Mouse (Mus musculus) midbrain, embryonic 15.5 days (tissue): Measurements from ENCODE around the gene Coa4. TPM values are rescaled to one million over a fixed set of nuclear protein-coding genes. Genes with fewer than 3 reads are reported as not detected.

Experiments
- ATAC-seq: fragments of 200-750 bp; cut with Nextera tagmentation; replicated peaks from 2 replicates; pipeline ENCODE4 v1.8.0; 2017; ENCODE audit warnings: moderate TSS enrichment
- H3K27ac ChIP-seq: fragments of 300-500 bp; sonication (generic); 2 replicates; pipeline ENCODE4 v1.5.1; 2015; ENCODE audit warnings: mild to moderate bottlenecking, inconsistent platforms
- H3K27me3 ChIP-seq: fragments of 300-500 bp; sonication (generic); replicated peaks from 2 replicates; pipeline ENCODE4 v1.6.1; 2015; ENCODE audit warnings: inconsistent platforms
- H3K36me3 ChIP-seq: fragments of 300-500 bp; sonication (generic); replicated peaks from 2 replicates; pipeline ENCODE4 v1.6.1; 2015; ENCODE audit warnings: inconsistent platforms
- H3K4me1 ChIP-seq: fragments of 300-500 bp; sonication (generic); 2 replicates; pipeline ENCODE4 v1.6.1; 2015; ENCODE audit warnings: inconsistent platforms
- H3K4me2 ChIP-seq: fragments of 300-500 bp; sonication (generic); 2 replicates; pipeline ENCODE4 v1.6.1; 2015; ENCODE audit warnings: inconsistent platforms, mild to moderate bottlenecking, moderate library complexity
- H3K4me3 ChIP-seq: fragments of 300-500 bp; sonication (generic); 2 replicates; pipeline ENCODE4 v1.5.1; 2015; ENCODE audit warnings: mild to moderate bottlenecking, inconsistent platforms
- H3K9ac ChIP-seq: fragments of 300-500 bp; sonication (generic); 2 replicates; pipeline ENCODE4 v1.6.1; 2015; ENCODE audit warnings: mild to moderate bottlenecking, inconsistent platforms
- H3K9me3 ChIP-seq: fragments of 300-500 bp; sonication (generic); 2 replicates; pipeline ENCODE4 v1.6.1; 2016; ENCODE audit warnings: inconsistent platforms
- WGBS: fragments of 180-500 bp; shearing (Covaris S2); methylation state at CpG from one replicate; pipeline ENCODE4 v1.1.7; 2015; ENCODE audit warnings: mixed read lengths; 5-methylcytosine and 5-hydroxymethylcytosine counted together
- polyA plus RNA-seq: library from polyadenylated mRNA; unstranded; fragments of >200 nt; fragmentation: Nextera tagmentation; extraction: Ambion mirVana; gene quantifications from 2 replicates; pipeline ENCODE4 v1.2.1, GENCODE M21; 2015

Gene Coa4
- polyA plus RNA-seq, 1 experiment from 2014 or later, result 15.5 TPM

GRCm38 (mm10) chr7:100514573-100514972 lies 22.3 kb upstream of the Coa4 start, which contains the start of gene Dnajb13:
TSS of gene Dnajb13 (minus strand) at chr7:100514960.
- Histone ChIP-seq H3K4me3 (no peak within 1 kb of the TSS), H3K9ac (no peak within 1 kb of the TSS), H3K4me2 (peak within 1 kb of the TSS; percentile 4), H3K36me3 (no peaks in the 10 kb centered on the region), H3K27me3 (no peaks in the 10 kb centered on the region), H3K27ac (no peak within 1 kb of the TSS), H3K9me3 (no peaks in the 10 kb centered on the region), H3K4me1 (0 out of 2 replicates have a peak, but pooled peaks cover 3% of the 10 kb centered on the region)
- peak; percentile 60 for ATAC-seq
- 45% methylated on average over 11 of the region's 11 CpGs for WGBS

- Histone ChIP-seq H3K4me1 (no peaks in the 10 kb centered on the region), H3K27ac (no peak overlapping the region), H3K9me3 (no peaks in the 10 kb centered on the region), H3K9ac (no peak overlapping the region), H3K4me3 (no peak overlapping the region), H3K4me2 (no peak overlapping the region), H3K27me3 (no peaks in the 10 kb centered on the region), H3K36me3 (no peaks in the 10 kb centered on the region)
- ATAC-seq, result no peak
- WGBS, result 70% methylated on average over 7 of the region's 7 CpGs
Measured at GRCm38 (mm10) chr7:100520204-100520603, 16.7 kb upstream of the Coa4 start.

- no peak overlapping the region for H3K4me3 ChIP-seq
- WGBS, result 24% methylated on average over 10 of the region's 10 CpGs
- H3K4me1 ChIP-seq, result no peaks in the 10 kb centered on the region
- H3K4me2 ChIP-seq, result no peak overlapping the region
- no peaks in the 10 kb centered on the region for H3K9me3 ChIP-seq
- no peak overlapping the region for H3K9ac ChIP-seq
- H3K27ac ChIP-seq, result no peak overlapping the region
- no peaks in the 10 kb centered on the region for H3K27me3 ChIP-seq
- H3K36me3 ChIP-seq, result no peaks in the 10 kb centered on the region
- ATAC-seq, result peak; percentile 66; the same call in 1 of the 2 replicates
Measured at GRCm38 (mm10) chr7:100520663-100521285, 16.1 kb upstream of the Coa4 start.

GRCm38 (mm10) chr7:100522222-100522621 lies 14.6 kb upstream of the Coa4 start:
- Histone ChIP-seq H3K36me3 (no peaks in the 10 kb centered on the region), H3K9me3 (no peaks in the 10 kb centered on the region), H3K4me3 (no peak overlapping the region), H3K4me2 (no peak overlapping the region), H3K4me1 (no peaks in the 10 kb centered on the region), H3K9ac (no peak overlapping the region), H3K27me3 (no peaks in the 10 kb centered on the region), H3K27ac (no peak overlapping the region)
- ATAC-seq, result no peak
- WGBS, result 75% methylated on average over 3 of the region's 3 CpGs

GRCm38 (mm10) chr7:100524669-100525068 lies 12.2 kb upstream of the Coa4 start:
- Histone ChIP-seq H3K4me1 (no peaks in the 10 kb centered on the region), H3K27me3 (no peaks in the 10 kb centered on the region), H3K27ac (no peak overlapping the region), H3K9ac (no peak overlapping the region), H3K9me3 (no peaks in the 10 kb centered on the region), H3K36me3 (no peaks in the 10 kb centered on the region), H3K4me3 (no peak overlapping the region), H3K4me2 (no peak overlapping the region)
- ATAC-seq, result no peak
- 75% methylated on average over 8 of the region's 8 CpGs for WGBS

- Histone ChIP-seq H3K27ac (no peak overlapping the region), H3K36me3 (no peaks in the 10 kb centered on the region), H3K4me3 (no peak overlapping the region), H3K9me3 (no peaks in the 10 kb centered on the region), H3K4me2 (no peak overlapping the region), H3K27me3 (no peaks in the 10 kb centered on the region), H3K4me1 (no peaks in the 10 kb centered on the region), H3K9ac (no peak overlapping the region)
- ATAC-seq, result no peak
- 93% methylated on average over 5 of the region's 5 CpGs for WGBS
Measured at GRCm38 (mm10) chr7:100530766-100531165, 6.1 kb upstream of the Coa4 start.

- Histone ChIP-seq H3K36me3 (no peaks in the 10 kb centered on the region), H3K4me3 (no peak overlapping the region), H3K9me3 (no peaks in the 10 kb centered on the region), H3K27ac (no peak overlapping the region), H3K27me3 (no peaks in the 10 kb centered on the region), H3K4me2 (no peak overlapping the region), H3K9ac (no peak overlapping the region), H3K4me1 (peaks cover 9% of the 10 kb centered on the region)
- no peak for ATAC-seq
- WGBS, result 82% methylated on average over 2 of the region's 2 CpGs
Measured at GRCm38 (mm10) chr7:100533503-100533902, 3.4 kb upstream of the Coa4 start.

- no peak for ATAC-seq
- WGBS, result 84% methylated on average over 3 of the region's 3 CpGs
- no peak overlapping the region for H3K4me3 ChIP-seq
- H3K27ac ChIP-seq, result no peak overlapping the region
- no peak overlapping the region for H3K4me2 ChIP-seq
- peaks cover 9% of the 10 kb centered on the region for H3K4me1 ChIP-seq
- H3K9ac ChIP-seq, result no peak overlapping the region
- no peaks in the 10 kb centered on the region for H3K27me3 ChIP-seq
- H3K9me3 ChIP-seq, result no peaks in the 10 kb centered on the region
- H3K36me3 ChIP-seq, result peaks cover 3% of the 10 kb centered on the region
Measured at GRCm38 (mm10) chr7:100534216-100534615, 2.7 kb upstream of the Coa4 start.

GRCm38 (mm10) chr7:100535831-100536230 lies 1.0 kb upstream of the Coa4 start:
- WGBS, result 93% methylated on average over 2 of the region's 2 CpGs

GRCm38 (mm10) chr7:100537519-100537902 lies 640 bp downstream of the Coa4 start:
- Histone ChIP-seq H3K36me3 (peaks cover 11% of the 10 kb centered on the region), H3K27me3 (no peaks in the 10 kb centered on the region), H3K4me3 (peak overlapping the region; percentile 58), H3K4me1 (peaks cover 9% of the 10 kb centered on the region), H3K9me3 (no peaks in the 10 kb centered on the region), H3K27ac (peak overlapping the region; percentile 88), H3K9ac (peak overlapping the region; percentile 65), H3K4me2 (peak overlapping the region; percentile 60)
- ATAC-seq, result no peak
- WGBS, result 34% methylated on average over 7 of the region's 7 CpGs

More at GRCm38 (mm10) chr7:100535831-100536230, 1.0 kb upstream of the Coa4 start:
- Histone ChIP-seq H3K4me3 (peak overlapping the region; percentile 58; the same call in 1 of the 2 replicates), H3K9ac (no peak overlapping the region), H3K27me3 (no peaks in the 10 kb centered on the region), H3K4me1 (peaks cover 9% of the 10 kb centered on the region), H3K9me3 (no peaks in the 10 kb centered on the region), H3K36me3 (peaks cover 11% of the 10 kb centered on the region), H3K27ac (no peak overlapping the region), H3K4me2 (0 out of 2 replicates have a peak overlapping the region, but pooled peaks have one; percentile 60)
- ATAC-seq, result no peak

GRCm38 (mm10) chr7:100539516-100539915 lies 2.6 kb downstream of the Coa4 start:
- H3K36me3 ChIP-seq, result peaks cover 11% of the 10 kb centered on the region
- no peak overlapping the region for H3K4me2 ChIP-seq
- H3K9me3 ChIP-seq, result no peaks in the 10 kb centered on the region
- no peak overlapping the region for H3K9ac ChIP-seq
- H3K4me1 ChIP-seq, result peaks cover 9% of the 10 kb centered on the region
- no peaks in the 10 kb centered on the region for H3K27me3 ChIP-seq
- no peak for ATAC-seq
- whole genome bisulfite sequencing, result 95% methylated on average over 9 of the region's 9 CpGs
- H3K27ac ChIP-seq, result no peak overlapping the region
- H3K4me3 ChIP-seq, result no peak overlapping the region

GRCm38 (mm10) chr7:100544437-100544836 lies 7.6 kb downstream of the Coa4 start:
- Histone ChIP-seq H3K4me1 (no peaks in the 10 kb centered on the region), H3K27me3 (no peaks in the 10 kb centered on the region), H3K27ac (no peak overlapping the region), H3K9ac (no peak overlapping the region), H3K9me3 (no peaks in the 10 kb centered on the region), H3K4me2 (no peak overlapping the region), H3K36me3 (peaks cover 12% of the 10 kb centered on the region), H3K4me3 (no peak overlapping the region)
- 80% methylated on average over 1 of the region's 1 CpGs for WGBS
- no peak for ATAC-seq

GRCm38 (mm10) chr7:100547631-100548030 lies 10.8 kb downstream of the Coa4 start:
- no peaks in the 10 kb centered on the region for H3K9me3 ChIP-seq
- H3K27ac ChIP-seq, result no peak overlapping the region
- H3K4me2 ChIP-seq, result no peak overlapping the region
- no peaks in the 10 kb centered on the region for H3K27me3 ChIP-seq
- no peak overlapping the region for H3K9ac ChIP-seq
- H3K4me1 ChIP-seq, result no peaks in the 10 kb centered on the region
- ATAC-seq, result no peak
- H3K36me3 ChIP-seq, result peaks cover 6% of the 10 kb centered on the region; the same call in 1 of the 2 replicates
- 85% methylated on average over 4 of the region's 4 CpGs for WGBS
- H3K4me3 ChIP-seq, result no peak overlapping the region
